Mouse (Mus musculus) left cerebral cortex, postnatal 14 days (tissue): Measurements from ENCODE around the gene Timm17b. TPM values are rescaled to one million over a fixed set of nuclear protein-coding genes. Genes with fewer than 3 reads are reported as not detected.
A peak's percentile ranks its signal among the peaks of the same experiment; 100 is the strongest.
"Not testable (repeated sequence)": the region's sequence is repeated elsewhere in the genome, so short reads cannot be mapped to it uniquely, and the experiment has no call there.

ENCODE experiments used
- DNase-seq, 2 experiments: peaks; one replicate each; pipeline ENCODE4 v3.0.0; 2021 to 2022; ENCODE audit warnings: low spot score in 2 of 2, mixed read lengths in 1 of 2
- intact Hi-C: fragments of 180-260 bp; cut with DNase I; formaldehyde crosslinking; loops from one replicate; pipeline ENCODE4 v1.15.1; 2025
- total RNA-seq, 2 experiments: library from RNA; stranded (reverse); gene quantifications; 2 replicates each; pipeline ENCODE4 v1.2.3; 2021

Timm17b gene
- total RNA-seq, 2 experiments from 2014 or later = 25.8 to 28.6 TPM

GRCm38 (mm10) chrX:7910473-7910872, 11.3 kb downstream of the Timm17b start:
- intact Hi-C loops = loop anchor here (5.0 kb wide), 1 partner anchor 107 kb away; the partner anchor contains the start of gene Glod5
- no peak for DNase-seq

- intact Hi-C loops = not testable (repeated sequence)
- DNase-seq = peak in 1 of 2 experiments; percentile 32
Observed at GRCm38 (mm10) chrX:7915669-7916068, 16.5 kb downstream of the Timm17b start.

GRCm38 (mm10) chrX:7917960-7918359, 18.8 kb downstream of the Timm17b start:
- DNase-seq, intact Hi-C loops: not testable (repeated sequence)

GRCm38 (mm10) chrX:7919601-7920383, 20.6 kb downstream of the Timm17b start, which contains the start of gene Pcsk1n:
Gene Pcsk1n (plus strand): TSS chrX:7919822.
- intact Hi-C loops = loop anchor here (10.0 kb wide), 1 partner anchor 215 kb away; the partner anchor contains the start of gene Wdr13
- DNase-seq = peak; percentile 44 to 63

GRCm38 (mm10) chrX:7922032-7922431, 22.9 kb downstream of the Timm17b start:
- intact Hi-C loops = loop anchor here (10.0 kb wide), 1 partner anchor 213 kb away; the partner anchor contains the start of gene Wdr13
- DNase-seq = no peak

- intact Hi-C loops = loop anchor here (10.0 kb wide), 1 partner anchor 209 kb away; the partner anchor contains the start of gene Wdr13
- no peak for DNase-seq
Observed at GRCm38 (mm10) chrX:7926266-7926665, 27.1 kb downstream of the Timm17b start.

GRCm38 (mm10) chrX:7927116-7927515, 28.0 kb downstream of the Timm17b start:
- intact Hi-C loops = loop anchor here (10.0 kb wide), 1 partner anchor 208 kb away; the partner anchor contains the start of gene Wdr13
- DNase-seq = no peak

- no peak for DNase-seq
- intact Hi-C loops = loop anchor here (10.0 kb wide), 1 partner anchor 206 kb away; the partner anchor contains the start of gene Wdr13
Observed at GRCm38 (mm10) chrX:7928270-7928790, 29.2 kb downstream of the Timm17b start, which contains the start of gene Eras. Gene Eras (minus strand): TSS chrX:7928607.

GRCm38 (mm10) chrX:7936874-7937273, 37.7 kb downstream of the Timm17b start:
- no peak for DNase-seq
- intact Hi-C loops = loop anchor here (10.0 kb wide), 1 partner anchor 62 kb away; the partner anchor contains the start of gene Pim2

- intact Hi-C loops = loop anchor here (10.0 kb wide), 1 partner anchor 63 kb away; the partner anchor contains the start of gene Pim2
- no peak for DNase-seq
Observed at GRCm38 (mm10) chrX:7937667-7938066, 38.5 kb downstream of the Timm17b start.

GRCm38 (mm10) chrX:7945618-7946017, 46.5 kb downstream of the Timm17b start:
- no peak for DNase-seq
- intact Hi-C loops = no loop called here

- no peak for DNase-seq
- intact Hi-C loops = no loop called here
Observed at GRCm38 (mm10) chrX:7947108-7947899, 48.1 kb downstream of the Timm17b start, which contains the start of gene Hdac6. Gene Hdac6 (minus strand): TSS chrX:7947889.

GRCm38 (mm10) chrX:7947900-7948492, 48.8 kb downstream of the Timm17b start:
- intact Hi-C loops = no loop called here
- DNase-seq = peak; percentile 93 to 98

- intact Hi-C loops = loop anchor here (10.0 kb wide), 1 partner anchor 115 kb away; no protein-coding TSS in a partner anchor
- no peak for DNase-seq
Observed at GRCm38 (mm10) chrX:7950091-7950490, 50.9 kb downstream of the Timm17b start.

Other genes with a start within 250 kb of the Timm17b start
- gene Prickle3, start 242.1 kb upstream of the Timm17b start, total RNA-seq = 1 to 10 TPM; 1.3 to 1.8 TPM
- gene Plp2, start 228.0 kb upstream of the Timm17b start, total RNA-seq = 10 to 100 TPM in 1 of 2 experiments, 1 to 10 TPM in 1; 9.1 to 12.4 TPM
- gene Magix, start 218.1 kb upstream of the Timm17b start, total RNA-seq = under 1 TPM; 0.11 to 0.15 TPM
- 10 to 100 TPM; 33.7 to 34.6 TPM for gene Gpkow, start 202.2 kb upstream of the Timm17b start, total RNA-seq
- gene Wdr45, start 185.0 kb upstream of the Timm17b start, total RNA-seq = 10 to 100 TPM; 44.9 to 53.6 TPM
- not detected for gene Gm45208, start 177.1 kb upstream of the Timm17b start, total RNA-seq
- gene Praf2, start 170.9 kb upstream of the Timm17b start, total RNA-seq = 100 to 1,000 TPM; 102 to 110 TPM
- 10 to 100 TPM; 23.1 to 23.8 TPM for gene Ccdc120, start 148.5 kb upstream of the Timm17b start, total RNA-seq
- 10 to 100 TPM; 35.9 to 37.3 TPM for gene Tfe3, start 136.8 kb upstream of the Timm17b start, total RNA-seq
- 10 to 100 TPM; 83.3 to 92.9 TPM for gene Gripap1, start 109.6 kb upstream of the Timm17b start, total RNA-seq
- gene Kcnd1, start 77.1 kb upstream of the Timm17b start, total RNA-seq = 1 to 10 TPM; 9.7 TPM
- gene Otud5, start 58.0 kb upstream of the Timm17b start, total RNA-seq = 10 to 100 TPM; 61.1 to 68.2 TPM
- 10 to 100 TPM; 53.9 to 56.1 TPM for gene Pim2, start 21.1 kb upstream of the Timm17b start, total RNA-seq
- gene Slc35a2, start 15.3 kb upstream of the Timm17b start, total RNA-seq = 10 to 100 TPM; 46.3 to 56.3 TPM
- 10 to 100 TPM; 79.9 to 80.4 TPM for gene Pqbp1, start 88 bp upstream of the Timm17b start, total RNA-seq
- gene Gm10491, start 8.5 kb downstream of the Timm17b start, total RNA-seq = not detected
- not detected for gene Gm10490, start 10.2 kb downstream of the Timm17b start, total RNA-seq
- 100 to 1,000 TPM; 329 to 351 TPM for gene Pcsk1n, start 20.5 kb downstream of the Timm17b start, total RNA-seq
- not detected for gene Eras, start 29.2 kb downstream of the Timm17b start, total RNA-seq
- gene Hdac6, start 48.5 kb downstream of the Timm17b start, total RNA-seq = 10 to 100 TPM; 53.4 to 60.1 TPM
- not detected for gene Gata1, start 78.7 kb downstream of the Timm17b start, total RNA-seq
- gene Glod5, start 119.1 kb downstream of the Timm17b start, total RNA-seq = under 1 TPM in 1 of 2 experiments, not detected in 1; 0.75 TPM
- gene Suv39h1, start 175.4 kb downstream of the Timm17b start, total RNA-seq = 10 to 100 TPM; 27.2 to 30.8 TPM
- gene Was, start 191.1 kb downstream of the Timm17b start, total RNA-seq = 1 to 10 TPM; 1.1 to 2.9 TPM
- gene Wdr13, start 233.5 kb downstream of the Timm17b start, total RNA-seq = 100 to 1,000 TPM; 216 to 236 TPM
- 100 to 1,000 TPM; 198 to 216 TPM for gene Rbm3, start 246.5 kb downstream of the Timm17b start, total RNA-seq